ENCODE assay signal across 18 mouse cellular contexts in the genomic region with DNA sequence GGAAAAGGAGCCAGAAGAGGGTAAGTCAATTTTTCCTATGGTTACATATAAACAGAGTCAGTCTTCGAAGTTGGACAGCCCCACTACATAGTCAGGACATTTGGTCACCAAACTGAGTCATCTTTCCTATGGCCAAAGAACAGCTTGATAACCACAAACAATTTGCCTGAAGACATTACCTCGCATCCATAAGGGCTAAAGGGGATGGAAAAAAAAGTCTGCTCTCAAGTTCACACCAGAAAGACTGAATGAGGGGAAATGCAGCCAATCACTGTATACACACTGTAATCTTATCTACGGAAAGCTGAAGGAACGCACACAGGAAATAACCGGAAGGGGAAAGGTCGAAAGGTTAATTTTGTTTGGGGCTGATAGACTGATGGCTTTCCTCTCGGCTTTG. TPM values are rescaled to one million over a fixed set of nuclear protein-coding genes. Genes with fewer than 3 reads are reported as not detected.
DNase-seq lines count a peak whose midpoint lies in the region; ATAC-seq and TF ChIP-seq lines count a peak whose summit lies in the region.
"Had no signal": no experiment of that assay in that cellular context is flagged by ENCODE, and none has a peak within 500 bp of the region (broad histone marks: within the 10 kb centered on the region; RNA-seq: fewer than 3 reads in every experiment).

No protein-coding gene starts in this region.

- no peak for TF ChIP-seq CTCF in lung, postnatal 0 days (IDR thresholded peaks at IDR 0.05)

- H3K4me1 ChIP-seq in heart, embryonic 15.5 days (replicated peaks), result 0 out of 2 replicates have a peak, but pooled peaks cover 2% of the 10 kb centered on the region
- H3K4me1 ChIP-seq in lung, postnatal 0 days (ENCODE audit: insufficient read depth, low read depth, low read length), result no peaks in the 10 kb centered on the region
- H3K4me1 ChIP-seq: limb, embryonic 12.5 days; midbrain, embryonic 15.5 days had no signal

- H3K36me3 ChIP-seq in heart, embryonic 15.5 days, result no peaks in the 10 kb centered on the region
- H3K36me3 ChIP-seq in lung, postnatal 0 days (ENCODE audit: insufficient read depth, low read length), result no peaks in the 10 kb centered on the region
- H3K36me3 ChIP-seq: hindbrain, embryonic 13.5 days; limb, embryonic 12.5 days; midbrain, embryonic 15.5 days had no signal

- H3K4me2 ChIP-seq in heart, embryonic 15.5 days, result no peak overlapping the region
- no peak overlapping the region for H3K4me2 ChIP-seq in lung, postnatal 0 days (replicated peaks; ENCODE audit: low read depth, low read length)
- H3K4me2 ChIP-seq: hindbrain, embryonic 13.5 days; limb, embryonic 12.5 days; midbrain, embryonic 15.5 days had no signal

- 25% methylated on average over 7 of the region's 7 CpGs for WGBS in heart, embryonic 15.5 days
- 13% methylated on average over 7 of the region's 7 CpGs for WGBS in lung, postnatal 0 days

- peak overlapping the region; percentile 41; the same call in 1 of the 2 replicates for H3K27ac ChIP-seq in heart, embryonic 15.5 days
- H3K27ac ChIP-seq in lung, postnatal 0 days (ENCODE audit: low read length), result no peak overlapping the region
- H3K27ac ChIP-seq: hindbrain, embryonic 13.5 days; left cerebral cortex, adult 2 months; limb, embryonic 12.5 days; midbrain, embryonic 15.5 days had no signal

- ATAC-seq in heart, embryonic 15.5 days (replicated peaks; ENCODE audit: insufficient number of reproducible peaks, insufficient read depth, low FRiP score, low read depth), result peak; percentile 65
- ATAC-seq in lung, postnatal 0 days, result peak; percentile 61
- ATAC-seq in common myeloid progenitor, adult 5-6 weeks (replicated peaks; ENCODE audit: low read depth, poor library complexity, severe bottlenecking), result 0 out of 2 replicates have a peak, but pooled peaks have one; percentile 11
- ATAC-seq: forebrain, embryonic 16.5 days; intestine, embryonic 16.5 days; midbrain, embryonic 15.5 days had no signal

- TF ChIP-seq EP300 in lung, postnatal 0 days (IDR thresholded peaks at IDR 0.05), result peak; percentile 78

- no peaks in the 10 kb centered on the region for H3K27me3 ChIP-seq in heart, embryonic 15.5 days
- no peaks in the 10 kb centered on the region for H3K27me3 ChIP-seq in lung, postnatal 0 days (replicated peaks; ENCODE audit: insufficient read depth, low read length)
- H3K27me3 ChIP-seq: hindbrain, embryonic 13.5 days; limb, embryonic 12.5 days; midbrain, embryonic 15.5 days had no signal

- H3K9ac ChIP-seq in heart, embryonic 15.5 days, result no peak overlapping the region
- H3K9ac ChIP-seq in lung, postnatal 0 days (replicated peaks; ENCODE audit: low read depth), result no peak overlapping the region
- H3K9ac ChIP-seq: hindbrain, embryonic 13.5 days; limb, embryonic 12.5 days; midbrain, embryonic 15.5 days had no signal

- H3K4me3 ChIP-seq in heart, embryonic 15.5 days, result no peak overlapping the region
- H3K4me3 ChIP-seq in lung, postnatal 0 days (ENCODE audit: low read depth, low read length), result no peak overlapping the region
- H3K4me3 ChIP-seq: hindbrain, embryonic 13.5 days; left cerebral cortex, adult 2 months; limb, embryonic 12.5 days; midbrain, embryonic 15.5 days had no signal

- no peaks in the 10 kb centered on the region for H3K9me3 ChIP-seq in heart, embryonic 15.5 days (replicated peaks)
- H3K9me3 ChIP-seq in lung, postnatal 0 days (ENCODE audit: low read length), result no peaks in the 10 kb centered on the region
- H3K9me3 ChIP-seq: hindbrain, embryonic 13.5 days; limb, embryonic 12.5 days; midbrain, embryonic 15.5 days had no signal

- DNase-seq in heart, adult 8-10 months (ENCODE audit: low spot score), result no peak
- DNase-seq in lung, postnatal 0 days (ENCODE audit: low spot score), result peak; percentile 51
- DNase-seq in lung, postnatal 10 days, result no peak
- DNase-seq in spleen, adult 18-20 months, result no peak
- no peak for DNase-seq in frontal cortex, postnatal 36 days (ENCODE audit: low spot score in 2 of 2)
- DNase-seq: adrenal gland, postnatal 10 days; cerebellum, postnatal 14 days; gastrocnemius, postnatal 10 days; right cerebral cortex, postnatal 14 days; thymus, adult 2 months had no signal

RNA-seq across cellular contexts. Expression of gene St6gal1, which starts 6.2 kb away (rescaled TPM):
- polyA plus RNA-seq in heart, embryonic 15.5 days (2015; fragmentation: Nextera tagmentation; extraction: Ambion mirVana), result 14.8 and 19.1 TPM in 2 replicates
- total RNA-seq in heart, adult 8-10 months (2022), result 1 to 10 TPM; 7.6 to 9.9 (median 8.8) TPM
- 42.2 and 46.4 TPM in 2 replicates for polyA plus RNA-seq in lung, postnatal 0 days (2015; fragmentation: Nextera tagmentation; extraction: Ambion mirVana)
- 0.34 and 0.41 TPM in 2 replicates for total RNA-seq in common myeloid progenitor, adult 5-6 weeks (2017)

Comparison
In these comparisons a context has a peak if more than half of its experiments do, and no peak if none do; other contexts are left out.
1. ATAC-seq: peak in every context shown above with its lines; median percentile 65 in heart, embryonic 15.5 days; 61 in lung, postnatal 0 days; 11 in common myeloid progenitor, adult 5-6 weeks.